Mouse (Mus musculus) C2C12 (cell line): ENCODE measurements around the gene Gm10226. TPM values are rescaled to one million over a fixed set of nuclear protein-coding genes. Genes with fewer than 3 reads are reported as not detected.

ENCODE experiments used
- H3K27me3 ChIP-seq: one replicate; pipeline ENCODE4 v1.6.1; 2011; ENCODE audit not compliant: control insufficient read depth, insufficient read depth, insufficient read length
- H3K36me3 ChIP-seq: one replicate; pipeline ENCODE4 v1.6.1; 2011; ENCODE audit not compliant: control insufficient read depth, insufficient read depth
- H3K4me3 ChIP-seq: one replicate; pipeline ENCODE4 v1.5.1; 2011; ENCODE audit warnings: mild to moderate bottlenecking, control low read depth; ENCODE audit not compliant: poor library complexity, insufficient read depth, severe bottlenecking
- H3K79me2 ChIP-seq: one replicate; pipeline ENCODE4 v1.6.1; 2011; ENCODE audit not compliant: control insufficient read depth, insufficient read depth
- H3K79me3 ChIP-seq: one replicate; pipeline ENCODE4 v1.6.1; 2011; ENCODE audit warnings: low read depth, control low read depth
- H3ac ChIP-seq: one replicate; pipeline ENCODE3; 2011; ENCODE audit warnings: low read depth; ENCODE audit not compliant: control insufficient read depth, insufficient read length
- CEBPB ChIP-seq: IDR thresholded peaks from one replicate; pipeline ENCODE4 v1.6.1; 2011; ENCODE audit warnings: low read depth, mild to moderate bottlenecking, control low read depth, moderate library complexity
- CTCF ChIP-seq: IDR thresholded peaks from one replicate; pipeline ENCODE4 v1.5.1; 2011; ENCODE audit not compliant: control insufficient read depth, insufficient read depth, insufficient read length
- FOSL1 ChIP-seq: IDR thresholded peaks from one replicate; pipeline ENCODE4 v1.8.0; 2011; ENCODE audit warnings: mild to moderate bottlenecking, low read length; ENCODE audit not compliant: poor library complexity, insufficient read depth, severe bottlenecking
- MAX ChIP-seq: IDR thresholded peaks from one replicate; pipeline ENCODE4 v1.6.1; 2011; ENCODE audit warnings: mild to moderate bottlenecking, control low read depth
- MYOD1 ChIP-seq: IDR thresholded peaks from one replicate; pipeline ENCODE4 v1.6.1; 2011; ENCODE audit warnings: low read depth; ENCODE audit not compliant: control insufficient read depth, insufficient read length
- MYOG ChIP-seq: IDR thresholded peaks from one replicate; pipeline ENCODE4 v1.6.1; 2011; ENCODE audit not compliant: control insufficient read depth, insufficient read length; ENCODE audit errors: extremely low read depth
- USF1 ChIP-seq: IDR thresholded peaks from one replicate; pipeline ENCODE4 v1.6.1; 2011; ENCODE audit warnings: low read depth, mild to moderate bottlenecking, control low read depth, moderate library complexity
- polyA plus RNA-seq: library from polyadenylated mRNA; unstranded; fragments of >200 nt; fragmentation: generic; extraction: Trizol; gene quantifications from one replicate; pipeline ENCODE4 v1.2.1, GENCODE M21; 2012; ENCODE audit warnings: missing spikeins

Gm10226 gene
- polyA plus RNA-seq, 1 experiment = not detected

GRCm38 (mm10) chr17:21693342-21693741, 1.7 kb downstream of the Gm10226 start:
- peaks cover 10% of the 10 kb centered on the region for H3K36me3 ChIP-seq
- no peak overlapping the region for H3K4me3 ChIP-seq
- no peaks in the 10 kb centered on the region for H3K27me3 ChIP-seq
- H3ac ChIP-seq = no peak overlapping the region
- TF ChIP-seq USF1 (no peak), MYOG (no peak), CEBPB (no peak), MYOD1 (no peak), FOSL1 (no peak), MAX (no peak), CTCF (no peak)
- no peaks in the 10 kb centered on the region for H3K79me3 ChIP-seq
- H3K79me2 ChIP-seq = no peaks in the 10 kb centered on the region

- no peak overlapping the region for H3ac ChIP-seq
- TF ChIP-seq MYOD1 = no peak
- no peak for TF ChIP-seq CTCF
- TF ChIP-seq MYOG = no peak
- no peak for TF ChIP-seq USF1
- TF ChIP-seq FOSL1 = no peak
- no peak overlapping the region for H3K4me3 ChIP-seq
- no peaks in the 10 kb centered on the region for H3K27me3 ChIP-seq
- no peaks in the 10 kb centered on the region for H3K79me3 ChIP-seq
- H3K36me3 ChIP-seq = peaks cover 5% of the 10 kb centered on the region
- no peaks in the 10 kb centered on the region for H3K79me2 ChIP-seq
These were observed 4.4 kb downstream of the Gm10226 start for GRCm38 (mm10) chr17:21696073-21696472.

- no peaks in the 10 kb centered on the region for H3K36me3 ChIP-seq
- TF ChIP-seq USF1 (no peak), MAX (no peak), CEBPB (no peak), FOSL1 (no peak), MYOG (no peak), MYOD1 (no peak), CTCF (no peak)
These were observed 10.9 kb downstream of the Gm10226 start for GRCm38 (mm10) chr17:21702281-21703240.

GRCm38 (mm10) chr17:21703414-21703813, 11.8 kb downstream of the Gm10226 start:
- Histone ChIP-seq H3ac (no peak overlapping the region), H3K4me3 (no peak overlapping the region), H3K36me3 (no peaks in the 10 kb centered on the region), H3K79me2 (peaks cover 4% of the 10 kb centered on the region), H3K27me3 (no peaks in the 10 kb centered on the region), H3K79me3 (no peaks in the 10 kb centered on the region)
- TF ChIP-seq CTCF (no peak), FOSL1 (no peak), USF1 (no peak), MYOG (no peak), MAX (no peak), CEBPB (no peak), MYOD1 (no peak)

More at GRCm38 (mm10) chr17:21702281-21703240, 10.9 kb downstream of the Gm10226 start:
- Histone ChIP-seq H3ac (no peak overlapping the region), H3K79me3 (no peaks in the 10 kb centered on the region), H3K4me3 (no peak overlapping the region), H3K79me2 (no peaks in the 10 kb centered on the region), H3K27me3 (no peaks in the 10 kb centered on the region)

GRCm38 (mm10) chr17:21707343-21707996, 15.8 kb downstream of the Gm10226 start, which contains the start of gene Zfp760:
Zfp760 (plus strand) TSS chr17:21707741.
- Histone ChIP-seq H3K79me2 (peaks cover 13% of the 10 kb centered on the region), H3K36me3 (no peaks in the 10 kb centered on the region), H3ac (peak within 1 kb of the TSS; percentile 80), H3K4me3 (peak within 1 kb of the TSS; percentile 38), H3K79me3 (no peaks in the 10 kb centered on the region), H3K27me3 (no peaks in the 10 kb centered on the region)
- TF ChIP-seq MAX (no peak), CEBPB (no peak), MYOG (no peak), USF1 (no peak), FOSL1 (no peak), CTCF (no peak), MYOD1 (no peak)
